Mouse (Mus musculus): Measurements from ENCODE around the gene Tpd52l2.

- TF ChIP-seq EP300 (IDR thresholded peaks at IDR 0.05; ENCODE audit: insufficient read depth, low read depth, low read length): no peak
- peak; percentile 52 for TF ChIP-seq CTCF (IDR thresholded peaks at IDR 0.05; ENCODE audit: low read depth, low read length)
- TF ChIP-seq POLR2A (IDR thresholded peaks at IDR 0.05; ENCODE audit: insufficient read depth, low read length): no peak
These were observed 661 bp upstream of the Tpd52l2 start for GRCm38 (mm10) chr2:181496281-181496680.

Data from ES-Bruce4 (cell line).